26 mouse cellular contexts compared by ENCODE assay signal in the genomic region with DNA sequence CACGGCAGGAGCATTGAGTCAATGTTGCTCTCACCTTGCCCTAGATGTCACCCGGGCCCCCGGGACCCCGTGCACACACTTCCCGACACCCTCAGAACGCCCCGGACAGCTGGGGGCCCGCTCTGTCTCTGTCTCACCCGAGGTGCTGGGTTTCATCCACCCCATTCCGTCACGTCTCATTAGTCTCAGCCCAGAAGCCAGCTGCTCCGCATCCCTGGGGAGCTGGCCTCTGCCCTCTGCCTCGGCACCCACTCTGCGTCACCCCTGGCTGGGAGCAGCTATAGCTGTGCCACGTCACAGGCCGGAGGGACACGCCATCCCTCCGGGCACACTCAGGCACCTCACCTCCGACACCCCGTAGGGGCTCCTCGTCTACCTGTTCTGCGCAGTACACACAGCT. TPM values are rescaled to one million over a fixed set of nuclear protein-coding genes. Genes with fewer than 3 reads are reported as not detected.
DNase-seq lines count a peak whose midpoint lies in the region; ATAC-seq lines count a peak whose summit lies in the region.
"Had no signal": no experiment of that assay in that cellular context is flagged by ENCODE, and none has a peak within 500 bp of the region (broad histone marks: within the 10 kb centered on the region; RNA-seq: fewer than 3 reads in every experiment).

No protein-coding gene starts in this region.

- 57% methylated on average over 22 of the region's 22 CpGs for WGBS in hindbrain, embryonic 12.5 days
- WGBS in hindbrain, embryonic 14.5 days: 55% methylated on average over 22 of the region's 22 CpGs
- WGBS in embryonic facial prominence, embryonic 14.5 days: 65% methylated on average over 21 of the region's 22 CpGs
- WGBS in kidney, embryonic 16.5 days: 43% methylated on average over 22 of the region's 22 CpGs

- H3K27me3 ChIP-seq in hindbrain, embryonic 12.5 days: peaks cover 9% of the 10 kb centered on the region; the same call in 1 of the 2 replicates
- no peaks in the 10 kb centered on the region for H3K27me3 ChIP-seq in hindbrain, embryonic 14.5 days (ENCODE audit: control insufficient read depth, insufficient read depth, low read length)
- no peaks in the 10 kb centered on the region for H3K27me3 ChIP-seq in embryonic facial prominence, embryonic 14.5 days (replicated peaks; ENCODE audit: control insufficient read depth, insufficient read depth, low read length)
- H3K27me3 ChIP-seq in kidney, embryonic 16.5 days (ENCODE audit: insufficient read depth, low read length): no peaks in the 10 kb centered on the region
- H3K27me3 ChIP-seq: stomach, embryonic 15.5 days had no signal

- no peak overlapping the region for H3K4me3 ChIP-seq in hindbrain, embryonic 12.5 days
- H3K4me3 ChIP-seq in hindbrain, embryonic 14.5 days (replicated peaks; ENCODE audit: low read length): no peak overlapping the region
- H3K4me3 ChIP-seq in embryonic facial prominence, embryonic 14.5 days (ENCODE audit: low read depth, low read length): no peak overlapping the region
- H3K4me3 ChIP-seq in kidney, embryonic 16.5 days (ENCODE audit: low read length): no peak overlapping the region
- H3K4me3 ChIP-seq: heart, embryonic 13.5 days; left cerebral cortex, adult 2 months; stomach, embryonic 15.5 days had no signal

- ATAC-seq in hindbrain, embryonic 12.5 days (ENCODE audit: low FRiP score): no peak
- no peak for ATAC-seq in hindbrain, embryonic 14.5 days (ENCODE audit: low FRiP score)
- no peak for ATAC-seq in embryonic facial prominence, embryonic 14.5 days (ENCODE audit: low read depth)
- no peak for ATAC-seq in kidney, embryonic 16.5 days (ENCODE audit: low FRiP score, low TSS enrichment)
- ATAC-seq: lung, postnatal 0 days; midbrain, embryonic 16.5 days had no signal

- peak overlapping the region; percentile 73 for H3K27ac ChIP-seq in hindbrain, embryonic 12.5 days
- H3K27ac ChIP-seq in hindbrain, embryonic 14.5 days: no peak overlapping the region
- no peak overlapping the region for H3K27ac ChIP-seq in embryonic facial prominence, embryonic 14.5 days (replicated peaks; ENCODE audit: low read depth, low read length)
- no peak overlapping the region for H3K27ac ChIP-seq in kidney, embryonic 16.5 days (ENCODE audit: low read length)
- H3K27ac ChIP-seq: heart, embryonic 13.5 days; left cerebral cortex, adult 2 months; stomach, embryonic 15.5 days had no signal

- peak; percentile 21 for DNase-seq in embryo, embryonic 11 days
- no peak for DNase-seq in embryo, embryonic 10.5 days (ENCODE audit: low spot score)
- no peak for DNase-seq in hindbrain, embryonic 14.5 days (ENCODE audit: low spot score)
- peak; percentile 17 for DNase-seq in embryonic facial prominence, embryonic 14.5 days (ENCODE audit: low spot score)
- peak; percentile 59 for DNase-seq in retina, embryonic 14.5 days (ENCODE audit: low spot score)
- no peak for DNase-seq in adrenal gland, adult 18-20 months (ENCODE audit: low spot score in 2 of 2)
- DNase-seq: adrenal gland, postnatal 25 days; cerebellum, adult 11 months; cerebellum, postnatal 25 days; heart, adult 11 months; kidney, adult 8-10 months; kidney, postnatal 25 days; layer of hippocampus, adult 9-11 months; left cerebral cortex, postnatal 4 days; liver; right cerebral cortex, postnatal 25 days; thymus, adult 18-20 months had no signal

- no peak overlapping the region for H3K4me2 ChIP-seq in hindbrain, embryonic 12.5 days (replicated peaks)
- no peak overlapping the region for H3K4me2 ChIP-seq in hindbrain, embryonic 14.5 days (replicated peaks)
- H3K4me2 ChIP-seq in embryonic facial prominence, embryonic 14.5 days (ENCODE audit: low read depth, low read length): no peak overlapping the region
- H3K4me2 ChIP-seq in kidney, embryonic 16.5 days (replicated peaks; ENCODE audit: low read depth, low read length): no peak overlapping the region
- H3K4me2 ChIP-seq: heart, embryonic 13.5 days; stomach, embryonic 15.5 days had no signal

- peaks cover 76% of the 10 kb centered on the region for H3K4me1 ChIP-seq in hindbrain, embryonic 12.5 days
- H3K4me1 ChIP-seq in hindbrain, embryonic 14.5 days (replicated peaks; ENCODE audit: control insufficient read depth, insufficient read depth, low read length): peaks cover 44% of the 10 kb centered on the region
- peaks cover 12% of the 10 kb centered on the region; the same call in 1 of the 2 replicates for H3K4me1 ChIP-seq in embryonic facial prominence, embryonic 14.5 days (ENCODE audit: control insufficient read depth, insufficient read depth, low read length)
- H3K4me1 ChIP-seq in kidney, embryonic 16.5 days (ENCODE audit: insufficient read depth, low read length): peaks cover 24% of the 10 kb centered on the region

- H3K36me3 ChIP-seq in hindbrain, embryonic 12.5 days: no peaks in the 10 kb centered on the region
- no peaks in the 10 kb centered on the region for H3K36me3 ChIP-seq in hindbrain, embryonic 14.5 days (replicated peaks; ENCODE audit: control insufficient read depth, insufficient read depth)
- no peaks in the 10 kb centered on the region for H3K36me3 ChIP-seq in embryonic facial prominence, embryonic 14.5 days (ENCODE audit: control insufficient read depth, insufficient read depth, low read length)
- H3K36me3 ChIP-seq in kidney, embryonic 16.5 days (ENCODE audit: insufficient read depth, low read length): no peaks in the 10 kb centered on the region
- H3K36me3 ChIP-seq: G1E; heart, embryonic 13.5 days; stomach, embryonic 15.5 days had no signal

- no peaks in the 10 kb centered on the region for H3K9me3 ChIP-seq in hindbrain, embryonic 12.5 days (replicated peaks)
- no peaks in the 10 kb centered on the region for H3K9me3 ChIP-seq in hindbrain, embryonic 14.5 days (ENCODE audit: control insufficient read depth, low read length)
- no peaks in the 10 kb centered on the region for H3K9me3 ChIP-seq in embryonic facial prominence, embryonic 14.5 days (ENCODE audit: control insufficient read depth, low read length)
- H3K9me3 ChIP-seq in kidney, embryonic 16.5 days (ENCODE audit: low read length): no peaks in the 10 kb centered on the region
- H3K9me3 ChIP-seq: G1E; heart, embryonic 13.5 days; stomach, embryonic 15.5 days had no signal

- no peak overlapping the region for H3K9ac ChIP-seq in hindbrain, embryonic 12.5 days
- H3K9ac ChIP-seq in hindbrain, embryonic 14.5 days: no peak overlapping the region
- H3K9ac ChIP-seq in embryonic facial prominence, embryonic 14.5 days (ENCODE audit: low read depth, low read length): no peak overlapping the region
- H3K9ac ChIP-seq in kidney, embryonic 16.5 days (replicated peaks; ENCODE audit: low read length): no peak overlapping the region; the same call in 1 of the 2 replicates
- H3K9ac ChIP-seq: heart, embryonic 13.5 days; stomach, embryonic 15.5 days had no signal

RNA-seq across cellular contexts. Expression of gene Elfn2, which starts 38.3 kb away (rescaled TPM):
- polyA plus RNA-seq in hindbrain, embryonic 12.5 days (2016; fragmentation: Nextera tagmentation; extraction: Ambion mirVana): 2.4 and 2.5 TPM in 2 replicates
- 6.0 and 8.5 TPM in 2 replicates for polyA plus RNA-seq in hindbrain, embryonic 14.5 days (2014; fragmentation: Nextera tagmentation; extraction: Ambion mirVana)
- 0.18 and 0.28 TPM in 2 replicates for polyA plus RNA-seq in embryonic facial prominence, embryonic 14.5 days (2014; fragmentation: Nextera tagmentation; extraction: Ambion mirVana)
- 0.03 and 0.07 TPM in 2 replicates for polyA plus RNA-seq in kidney, embryonic 16.5 days (2015; fragmentation: Nextera tagmentation; extraction: Ambion mirVana)
- 1 to 10 TPM; 1.8 to 3.4 TPM for total RNA-seq in adrenal gland, adult 18-20 months (2021)
- polyA plus RNA-seq: G1E; liver, embryonic 16.5 days had no signal

Comparison
In these comparisons a context has a peak if more than half of its experiments do, and no peak if none do; other contexts are left out.
1. DNase-seq: peak in embryo, embryonic 11 days (single experiment), embryonic facial prominence, embryonic 14.5 days (single experiment) and retina, embryonic 14.5 days (single experiment); none in embryo, embryonic 10.5 days (single experiment), hindbrain, embryonic 14.5 days (single experiment) and adrenal gland, adult 18-20 months (0 of 2).